Mouse (Mus musculus) brain, embryonic 14.5 days (tissue): Measurements from ENCODE around the gene Ubr3.
A peak's percentile ranks its signal among the peaks of the same experiment; 100 is the strongest.

Source experiments
- CTCF ChIP-seq: fragments of 200-500 bp; IDR thresholded peaks from 2 replicates; pipeline ENCODE4 v1.5.1; 2012; ENCODE audit warnings: inconsistent platforms, mild to moderate bottlenecking, moderate library complexity, borderline replicate concordance; ENCODE audit not compliant: insufficient read depth, insufficient read length; ENCODE audit errors: extremely low read depth
- POLR2A ChIP-seq: fragments of 200-500 bp; IDR thresholded peaks from 2 replicates; pipeline ENCODE4 v1.6.1; 2012; ENCODE audit warnings: mild to moderate bottlenecking, inconsistent platforms, borderline replicate concordance; ENCODE audit not compliant: poor library complexity, insufficient read depth, insufficient read length, severe bottlenecking; ENCODE audit errors: extremely low read depth

DNA sequence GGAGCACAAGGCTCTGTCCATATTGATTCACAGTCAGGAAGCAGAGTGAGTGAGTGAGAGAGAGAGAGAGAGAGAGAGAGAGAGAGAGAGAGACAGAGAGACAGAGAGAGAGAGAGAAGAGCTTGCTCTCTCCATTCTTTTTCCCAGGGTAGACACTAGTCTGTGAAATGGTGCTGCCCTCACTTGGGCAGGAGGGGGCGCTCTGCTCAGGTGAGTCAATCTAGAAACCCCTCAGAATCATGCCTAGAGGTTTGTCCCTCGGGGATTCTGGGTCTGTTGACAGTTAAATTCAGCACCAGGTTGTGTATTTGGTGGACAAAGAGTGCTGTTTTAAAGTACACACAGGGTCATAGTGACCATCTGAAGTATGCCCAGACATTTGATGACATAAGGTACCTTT is 93.6 kb downstream of the Ubr3 start:
- TF ChIP-seq CTCF (peak; percentile 34; the same call in 1 of the 2 replicates), POLR2A (no peak)
